33 mouse cellular contexts compared by ENCODE assay signal in the genomic region with DNA sequence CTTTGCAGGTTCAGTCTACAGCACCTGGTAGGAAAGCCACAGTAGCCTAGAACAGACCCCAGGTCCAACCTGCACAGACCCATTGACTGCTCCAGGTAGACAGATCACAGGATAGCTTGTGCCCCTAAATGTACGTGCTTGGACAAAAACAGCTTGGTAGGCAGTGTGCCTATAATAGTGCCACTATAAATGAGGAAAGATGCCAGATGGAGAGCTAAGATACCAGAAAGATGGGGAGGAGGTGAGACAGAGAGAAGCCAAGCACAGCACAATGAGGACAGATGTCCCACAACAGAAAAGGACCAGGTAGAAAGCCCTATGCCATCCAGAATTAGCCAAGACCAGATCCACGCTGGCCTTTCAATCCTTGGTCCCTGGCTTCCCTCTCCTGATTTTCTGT. TPM values are rescaled to one million over a fixed set of nuclear protein-coding genes. Genes with fewer than 3 reads are reported as not detected.
"Had no signal": no experiment of that assay in that cellular context is flagged by ENCODE, and none has a peak within 500 bp of the region (broad histone marks: within the 10 kb centered on the region; RNA-seq: fewer than 3 reads in every experiment).

No protein-coding gene starts in this region.

- H3K4me3 ChIP-seq: gastrocnemius, adult 2 months; heart, embryonic 10.5 days; heart, embryonic 12.5 days; hindbrain, embryonic 10.5 days; hindbrain, embryonic 12.5 days; intestine, embryonic 15.5 days; limb, embryonic 10.5 days; limb, embryonic 12.5 days; liver, embryonic 13.5 days had no signal

- DNase-seq: gastrocnemius, adult 2 months; gastrocnemius, postnatal 10 days; gastrocnemius, postnatal 25 days; heart, adult 18-20 months; heart, postnatal 10 days; heart, postnatal 4 days; kidney, adult 18-20 months; kidney, adult 8-10 months; kidney, postnatal 10 days; kidney, postnatal 25 days; kidney, postnatal 4 days; layer of hippocampus, adult 9-11 months; liver; liver, embryonic 13.5 days had no signal

- ATAC-seq: hindbrain, embryonic 16.5 days; inflammation-experienced regulatory T-cells, adult 6 months; intestine, embryonic 15.5 days; intestine, postnatal 0 days had no signal

- H3K27ac ChIP-seq: gastrocnemius, adult 2 months; heart, embryonic 10.5 days; hindbrain, embryonic 10.5 days; hindbrain, embryonic 12.5 days; hindbrain, embryonic 14.5 days; intestine, embryonic 15.5 days; limb, embryonic 10.5 days; limb, embryonic 12.5 days; liver, embryonic 13.5 days had no signal

RNA-seq across cellular contexts. Expression of a gene that starts 20.8 kb away (rescaled TPM):
- total RNA-seq: granulocyte monocyte progenitor cell, adult 5-6 weeks had no signal

RNA-seq across cellular contexts. Expression of a gene that starts 49.7 kb away (rescaled TPM):
- total RNA-seq: gastrocnemius, adult 2 months; gastrocnemius, postnatal 10 days; gastrocnemius, postnatal 25 days; gastrocnemius, postnatal 4 days; granulocyte monocyte progenitor cell, adult 5-6 weeks; heart, adult 18-20 months; heart, adult 8-10 months; heart, postnatal 10 days; heart, postnatal 25 days; heart, postnatal 4 days; layer of hippocampus, adult 8-10 months; layer of hippocampus, postnatal 14 days; left cerebral cortex, postnatal 14 days; left cerebral cortex, postnatal 36 days had no signal
